Mouse (Mus musculus) hindbrain, embryonic 13.5 days (tissue): Measurements from ENCODE around the gene Padi2. TPM values are rescaled to one million over a fixed set of nuclear protein-coding genes. Genes with fewer than 3 reads are reported as not detected.

ENCODE experiments used
- ATAC-seq: fragments of 200-750 bp; cut with Nextera tagmentation; 2 replicates; pipeline ENCODE4 v1.8.0; 2017; ENCODE audit warnings: moderate TSS enrichment; ENCODE audit not compliant: low FRiP score
- H3K27ac ChIP-seq: fragments of 300-500 bp; sonication (generic); 2 replicates; pipeline ENCODE4 v1.5.1; 2015; ENCODE audit warnings: inconsistent platforms, mild to moderate bottlenecking, moderate library complexity
- H3K27me3 ChIP-seq: fragments of 300-500 bp; sonication (generic); 2 replicates; pipeline ENCODE4 v1.6.1; 2015; ENCODE audit warnings: mild to moderate bottlenecking, inconsistent platforms
- H3K36me3 ChIP-seq: fragments of 300-500 bp; sonication (generic); 2 replicates; pipeline ENCODE4 v1.6.1; 2015; ENCODE audit warnings: mild to moderate bottlenecking, inconsistent platforms
- H3K4me1 ChIP-seq: fragments of 300-500 bp; sonication (generic); replicated peaks from 2 replicates; pipeline ENCODE4 v1.6.1; 2015; ENCODE audit warnings: inconsistent platforms
- H3K4me2 ChIP-seq: fragments of 300-500 bp; sonication (generic); 2 replicates; pipeline ENCODE4 v1.6.1; 2015; ENCODE audit warnings: inconsistent platforms, mild to moderate bottlenecking, moderate library complexity
- H3K4me3 ChIP-seq: fragments of 300-500 bp; sonication (generic); 2 replicates; pipeline ENCODE4 v1.5.1; 2015; ENCODE audit warnings: mild to moderate bottlenecking, inconsistent platforms
- H3K9ac ChIP-seq: fragments of 300-500 bp; sonication (generic); 2 replicates; pipeline ENCODE4 v1.6.1; 2015; ENCODE audit warnings: mild to moderate bottlenecking, inconsistent platforms
- H3K9me3 ChIP-seq: fragments of 300-500 bp; sonication (generic); 2 replicates; pipeline ENCODE4 v1.6.1; 2016; ENCODE audit warnings: inconsistent platforms
- WGBS: fragments of 180-500 bp; shearing (Covaris S2); methylation state at CpG from one replicate; pipeline ENCODE4 v1.1.7; 2015; 5-methylcytosine and 5-hydroxymethylcytosine counted together
- polyA plus RNA-seq: library from polyadenylated mRNA; unstranded; fragments of >200 nt; fragmentation: Nextera tagmentation; extraction: Ambion mirVana; gene quantifications from 2 replicates; pipeline ENCODE4 v1.2.1, GENCODE M21; 2015

The Padi2 gene
- polyA plus RNA-seq, 1 experiment from 2014 or later = 1.1 TPM

- no peak overlapping the region for H3K4me2 ChIP-seq
- H3K4me3 ChIP-seq = no peak overlapping the region
- 67% methylated on average over 10 of the region's 10 CpGs for WGBS
- no peaks in the 10 kb centered on the region for H3K36me3 ChIP-seq
- ATAC-seq = no peak
- no peak overlapping the region for H3K27ac ChIP-seq
- peak overlapping the region; percentile 35; the same call in 1 of the 2 replicates for H3K9ac ChIP-seq
- no peaks in the 10 kb centered on the region for H3K9me3 ChIP-seq
- H3K4me1 ChIP-seq = peaks cover 19% of the 10 kb centered on the region
- H3K27me3 ChIP-seq = no peaks in the 10 kb centered on the region
Observed at GRCm38 (mm10) chr4:140930900-140931470, 24.8 kb downstream of the Padi2 start.

- H3K4me2 ChIP-seq = no peak overlapping the region
- H3K4me3 ChIP-seq = no peak overlapping the region
- H3K4me1 ChIP-seq = peaks cover 13% of the 10 kb centered on the region
- WGBS = 83% methylated on average over 9 of the region's 9 CpGs
- no peaks in the 10 kb centered on the region for H3K36me3 ChIP-seq
- no peak overlapping the region for H3K9ac ChIP-seq
- no peaks in the 10 kb centered on the region for H3K27me3 ChIP-seq
- ATAC-seq = no peak
- no peaks in the 10 kb centered on the region for H3K9me3 ChIP-seq
- H3K27ac ChIP-seq = no peak overlapping the region
Observed at GRCm38 (mm10) chr4:140935643-140936042, 29.5 kb downstream of the Padi2 start.

DNA sequence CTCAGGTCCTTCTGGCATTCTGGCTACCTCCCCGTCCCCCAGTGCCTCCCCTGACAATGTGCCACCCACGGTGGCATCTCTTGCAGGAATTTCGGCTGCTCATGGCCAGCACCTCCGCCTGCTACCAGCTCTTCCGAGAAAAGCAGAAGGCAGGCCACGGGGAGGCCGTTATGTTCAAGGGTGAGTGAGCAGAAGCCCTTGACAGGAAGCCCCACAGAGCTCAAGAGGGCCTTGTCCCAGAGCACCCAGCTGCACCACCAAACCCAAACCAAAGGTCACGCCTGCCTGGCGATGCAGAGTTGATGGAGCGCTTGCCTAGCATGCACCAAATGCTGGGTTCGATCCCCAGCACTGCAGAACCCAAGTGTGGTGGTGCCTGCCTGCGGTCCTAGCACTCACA is 38.2 kb downstream of the Padi2 start:
- 91% methylated on average over 12 of the region's 12 CpGs for WGBS
- Histone ChIP-seq H3K4me3 (no peak overlapping the region), H3K9me3 (no peaks in the 10 kb centered on the region), H3K27me3 (0 out of 2 replicates have a peak, but pooled peaks cover 3% of the 10 kb centered on the region), H3K36me3 (no peaks in the 10 kb centered on the region), H3K4me2 (no peak overlapping the region), H3K27ac (no peak overlapping the region), H3K4me1 (no peaks in the 10 kb centered on the region), H3K9ac (no peak overlapping the region)
- no peak for ATAC-seq

GRCm38 (mm10) chr4:140944961-140945442 is 38.9 kb downstream of the Padi2 start:
- H3K9ac ChIP-seq = no peak overlapping the region
- 77% methylated on average over 5 of the region's 5 CpGs for WGBS
- no peak overlapping the region for H3K4me3 ChIP-seq
- no peak overlapping the region for H3K4me2 ChIP-seq
- H3K4me1 ChIP-seq = no peaks in the 10 kb centered on the region
- H3K9me3 ChIP-seq = no peaks in the 10 kb centered on the region
- no peak overlapping the region for H3K27ac ChIP-seq
- H3K27me3 ChIP-seq = 0 out of 2 replicates have a peak, but pooled peaks cover 3% of the 10 kb centered on the region
- ATAC-seq = no peak
- no peaks in the 10 kb centered on the region for H3K36me3 ChIP-seq

DNA sequence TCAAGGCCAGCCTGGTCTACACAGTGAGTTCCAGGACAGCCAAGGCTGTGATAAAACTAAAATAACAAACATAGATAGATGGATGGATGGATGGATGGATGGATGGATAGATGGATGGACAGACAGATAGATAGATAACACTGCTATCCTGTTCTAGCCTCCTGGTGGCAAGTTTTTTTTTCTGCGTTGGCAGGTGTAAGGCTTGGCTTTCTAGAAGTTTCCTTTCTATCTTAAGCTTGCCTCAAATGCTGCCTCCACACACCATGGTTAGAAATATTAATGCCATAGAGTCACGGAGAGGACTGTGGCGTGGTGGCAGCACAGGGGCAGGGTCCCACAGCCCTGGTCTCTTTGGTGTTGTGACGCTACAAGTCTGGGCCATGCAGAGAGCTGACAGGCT is 39.4 kb downstream of the Padi2 start:
- 0 out of 2 replicates have a peak, but pooled peaks cover 3% of the 10 kb centered on the region for H3K27me3 ChIP-seq
- ATAC-seq = no peak
- no peaks in the 10 kb centered on the region for H3K9me3 ChIP-seq
- H3K4me1 ChIP-seq = no peaks in the 10 kb centered on the region
- H3K27ac ChIP-seq = no peak overlapping the region
- no peak overlapping the region for H3K9ac ChIP-seq
- H3K4me3 ChIP-seq = no peak overlapping the region
- H3K4me2 ChIP-seq = no peak overlapping the region
- WGBS = 94% methylated on average over 4 of the region's 4 CpGs
- H3K36me3 ChIP-seq = no peaks in the 10 kb centered on the region

- no peaks in the 10 kb centered on the region for H3K4me1 ChIP-seq
- no peak for ATAC-seq
- no peaks in the 10 kb centered on the region for H3K36me3 ChIP-seq
- 0 out of 2 replicates have a peak, but pooled peaks cover 3% of the 10 kb centered on the region for H3K27me3 ChIP-seq
- WGBS = 88% methylated on average over 4 of the region's 4 CpGs
- no peak overlapping the region for H3K9ac ChIP-seq
- H3K27ac ChIP-seq = no peak overlapping the region
- no peak overlapping the region for H3K4me2 ChIP-seq
- H3K9me3 ChIP-seq = no peaks in the 10 kb centered on the region
- H3K4me3 ChIP-seq = no peak overlapping the region
Observed at GRCm38 (mm10) chr4:140946048-140946447, 39.9 kb downstream of the Padi2 start.

DNA sequence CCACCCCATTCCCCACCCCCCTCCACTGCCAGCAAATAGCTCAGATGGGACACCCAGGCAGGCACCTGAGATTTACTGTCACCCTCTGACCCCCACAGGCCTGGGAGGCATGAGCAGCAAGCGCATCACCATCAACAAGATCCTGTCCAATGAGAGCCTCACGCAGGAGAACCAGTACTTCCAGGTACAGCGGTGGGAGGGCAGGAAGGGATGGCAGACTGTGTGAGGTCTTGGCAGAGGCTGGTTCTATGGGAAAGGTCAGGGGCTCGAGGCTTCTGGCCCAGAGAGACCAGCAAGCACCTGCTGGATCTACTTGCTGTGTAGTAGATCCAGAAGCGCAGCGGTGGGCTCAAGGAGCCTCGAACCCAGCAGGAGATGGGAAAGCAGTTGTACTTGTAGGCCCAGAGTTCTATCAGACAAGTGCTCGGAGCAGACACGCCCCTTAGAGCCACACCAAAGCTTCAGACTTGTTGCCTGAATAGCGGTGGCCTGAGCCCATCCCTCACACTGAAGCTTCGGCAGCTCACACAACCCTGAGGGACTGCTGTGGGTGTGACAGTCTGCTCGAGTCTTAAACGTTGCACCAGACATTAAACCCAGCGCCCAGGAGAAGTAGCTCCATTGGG is 40.5 kb downstream of the Padi2 start:
- Histone ChIP-seq H3K4me2 (no peak overlapping the region), H3K4me3 (no peak overlapping the region), H3K9me3 (no peaks in the 10 kb centered on the region), H3K27me3 (0 out of 2 replicates have a peak, but pooled peaks cover 3% of the 10 kb centered on the region), H3K36me3 (no peaks in the 10 kb centered on the region), H3K4me1 (no peaks in the 10 kb centered on the region), H3K27ac (no peak overlapping the region), H3K9ac (0 out of 2 replicates have a peak overlapping the region, but pooled peaks have one; percentile 13)
- no peak for ATAC-seq
- WGBS = 80% methylated on average over 14 of the region's 14 CpGs

GRCm38 (mm10) chr4:140947487-140948440 is 41.6 kb downstream of the Padi2 start:
- no peaks in the 10 kb centered on the region for H3K36me3 ChIP-seq
- no peak overlapping the region for H3K4me3 ChIP-seq
- no peak overlapping the region for H3K27ac ChIP-seq
- H3K4me1 ChIP-seq = no peaks in the 10 kb centered on the region
- no peak overlapping the region for H3K4me2 ChIP-seq
- 0 out of 2 replicates have a peak, but pooled peaks cover 3% of the 10 kb centered on the region for H3K27me3 ChIP-seq
- H3K9ac ChIP-seq = no peak overlapping the region
- WGBS = 82% methylated on average over 12 of the region's 12 CpGs
- H3K9me3 ChIP-seq = no peaks in the 10 kb centered on the region
- no peak for ATAC-seq

- no peak overlapping the region for H3K4me2 ChIP-seq
- H3K36me3 ChIP-seq = no peaks in the 10 kb centered on the region
- no peak overlapping the region for H3K9ac ChIP-seq
- ATAC-seq = no peak
- 89% methylated on average over 6 of the region's 6 CpGs for WGBS
- H3K9me3 ChIP-seq = no peaks in the 10 kb centered on the region
- H3K4me3 ChIP-seq = no peak overlapping the region
- H3K27me3 ChIP-seq = 0 out of 2 replicates have a peak, but pooled peaks cover 3% of the 10 kb centered on the region
- H3K27ac ChIP-seq = no peak overlapping the region
- H3K4me1 ChIP-seq = no peaks in the 10 kb centered on the region
Observed at GRCm38 (mm10) chr4:140948481-140948880, 42.3 kb downstream of the Padi2 start.

DNA sequence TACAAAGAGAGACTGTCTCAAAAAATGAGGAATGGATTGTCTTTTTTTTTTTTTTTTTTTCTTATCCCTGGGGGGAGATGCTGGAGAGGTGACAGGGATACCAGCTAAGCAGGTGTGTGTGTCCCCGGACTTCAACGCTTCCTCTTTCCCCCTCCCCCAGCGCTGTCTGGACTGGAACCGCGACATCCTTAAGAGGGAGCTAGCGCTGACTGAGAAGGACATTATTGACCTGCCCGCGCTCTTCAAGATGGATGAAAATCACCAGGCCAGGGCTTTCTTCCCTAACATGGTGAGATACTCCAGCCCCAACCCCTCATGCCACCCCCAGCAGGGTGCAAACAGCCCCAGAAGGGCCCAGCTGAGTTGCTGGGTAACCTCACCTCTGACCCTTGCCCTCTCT is 42.9 kb downstream of the Padi2 start:
- ATAC-seq = no peak

GRCm38 (mm10) chr4:140949616-140950015 is 43.5 kb downstream of the Padi2 start:
- Histone ChIP-seq H3K4me1 (no peaks in the 10 kb centered on the region), H3K27me3 (0 out of 2 replicates have a peak, but pooled peaks cover 3% of the 10 kb centered on the region), H3K4me2 (no peak overlapping the region), H3K9ac (no peak overlapping the region), H3K4me3 (no peak overlapping the region), H3K36me3 (no peaks in the 10 kb centered on the region), H3K27ac (no peak overlapping the region), H3K9me3 (no peaks in the 10 kb centered on the region)
- 88% methylated on average over 16 of the region's 16 CpGs for WGBS
- no peak for ATAC-seq

More for the DNA sequence above, 42.9 kb downstream of the Padi2 start:
- H3K4me1 ChIP-seq = no peaks in the 10 kb centered on the region
- WGBS = 81% methylated on average over 8 of the region's 8 CpGs
- no peaks in the 10 kb centered on the region for H3K9me3 ChIP-seq
- no peaks in the 10 kb centered on the region for H3K36me3 ChIP-seq
- H3K27ac ChIP-seq = no peak overlapping the region
- 0 out of 2 replicates have a peak, but pooled peaks cover 3% of the 10 kb centered on the region for H3K27me3 ChIP-seq
- H3K9ac ChIP-seq = no peak overlapping the region
- H3K4me2 ChIP-seq = no peak overlapping the region
- no peak overlapping the region for H3K4me3 ChIP-seq

DNA sequence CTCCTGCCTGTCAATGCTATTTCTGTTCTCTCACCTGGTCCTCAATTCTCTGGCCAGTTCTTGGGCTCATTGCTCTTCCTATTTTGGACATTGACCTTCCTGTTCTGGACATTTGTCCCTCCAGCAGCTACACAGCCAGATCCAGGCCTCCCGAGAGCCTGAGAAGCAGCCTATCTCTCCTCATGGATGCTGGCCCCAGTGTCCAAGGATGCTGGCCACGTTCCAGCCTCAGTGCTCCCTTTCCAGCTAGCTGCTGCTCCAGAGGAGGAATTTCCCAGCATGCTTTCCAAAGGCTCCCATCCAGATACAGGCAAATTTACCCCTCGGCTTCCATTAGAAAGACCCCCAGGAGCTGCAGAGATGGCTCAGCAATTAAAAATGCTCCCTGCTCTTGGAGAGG is 44.4 kb downstream of the Padi2 start:
- ATAC-seq = no peak
- no peak overlapping the region for H3K4me3 ChIP-seq
- no peak overlapping the region for H3K27ac ChIP-seq
- H3K4me1 ChIP-seq = no peaks in the 10 kb centered on the region
- H3K9ac ChIP-seq = no peak overlapping the region
- no peak overlapping the region for H3K4me2 ChIP-seq
- WGBS = 67% methylated on average over 3 of the region's 3 CpGs
- no peaks in the 10 kb centered on the region for H3K9me3 ChIP-seq
- H3K36me3 ChIP-seq = no peaks in the 10 kb centered on the region
- 0 out of 2 replicates have a peak, but pooled peaks cover 8% of the 10 kb centered on the region for H3K27me3 ChIP-seq
